Mouse (Mus musculus): ENCODE data around the gene Kctd17.

DNA sequence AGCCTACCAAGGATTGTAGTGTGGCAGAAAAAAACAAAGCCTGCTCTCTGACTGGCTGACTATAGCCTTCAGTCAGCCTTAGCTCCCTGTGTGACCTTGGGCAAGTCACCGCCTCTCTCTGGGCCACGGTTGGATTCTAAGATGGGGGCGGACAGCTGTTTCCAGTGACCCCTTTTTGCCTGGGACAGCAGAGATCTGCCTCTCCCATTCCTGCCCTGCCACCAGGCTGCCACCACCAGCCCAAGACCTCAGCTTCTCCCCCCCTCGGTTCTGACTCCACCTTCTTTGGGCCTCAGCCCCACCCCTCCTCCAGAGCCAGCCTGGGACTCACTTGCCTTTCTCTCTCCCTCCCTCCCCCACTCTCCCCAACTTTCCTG is 9.6 kb downstream of the Kctd17 start:
- no peak for TF ChIP-seq CTCF (IDR thresholded peaks at IDR 0.05; ENCODE audit: low read depth)
- no peak for TF ChIP-seq EP300 (optimal IDR thresholded peaks at IDR 0.05)
